Mouse (Mus musculus) G1E (cell line): ENCODE results near the gene Cd7. TPM values are rescaled to one million over a fixed set of nuclear protein-coding genes. Genes with fewer than 3 reads are reported as not detected.

Source experiments
- ATAC-seq: 2 replicates; pipeline ENCODE4 v1.8.0; 2016; ENCODE audit warnings: mild to moderate bottlenecking; ENCODE audit not compliant: insufficient number of reproducible peaks, poor library complexity, low FRiP score, severe bottlenecking; ENCODE audit errors: extremely low read depth
- DNase-seq: peaks from one replicate; pipeline ENCODE4 v3.0.0; 2012; ENCODE audit warnings: low spot score
- H3K27me3 ChIP-seq: 2 replicates; pipeline ENCODE4 v1.6.1; 2012; ENCODE audit warnings: mild to moderate bottlenecking, low read length, inconsistent platforms; ENCODE audit not compliant: insufficient read depth
- H3K36me3 ChIP-seq: replicated peaks from 2 replicates; pipeline ENCODE3; 2012; ENCODE audit warnings: mild to moderate bottlenecking, inconsistent platforms
- H3K4me1 ChIP-seq: 2 replicates; pipeline ENCODE4 v1.6.1; 2012; ENCODE audit warnings: low read depth, low read length, inconsistent platforms, mixed read lengths; ENCODE audit not compliant: insufficient read depth
- H3K4me3 ChIP-seq: 2 replicates; pipeline ENCODE4 v1.5.1; 2012; ENCODE audit warnings: low read depth, mild to moderate bottlenecking, inconsistent platforms, low read length, moderate library complexity, mixed read lengths
- H3K9me3 ChIP-seq: replicated peaks from 2 replicates; pipeline ENCODE4 v1.6.1; 2012; ENCODE audit warnings: inconsistent platforms
- CTCF ChIP-seq: IDR thresholded peaks from 2 replicates; pipeline ENCODE4 v1.5.1; 2012; ENCODE audit warnings: low read depth, low read length, inconsistent platforms, mixed read lengths
- GATA1 ChIP-seq: IDR thresholded peaks from 2 replicates; pipeline ENCODE4 v1.6.1; 2012; ENCODE audit warnings: borderline replicate concordance, low read length, inconsistent platforms, mixed read lengths
- GATA2 ChIP-seq: IDR thresholded peaks from 2 replicates; pipeline ENCODE4 v1.6.1; 2012; ENCODE audit warnings: low read depth, low read length, inconsistent platforms, borderline replicate concordance
- POLR2AphosphoS5 ChIP-seq: IDR thresholded peaks from 2 replicates; pipeline ENCODE4 v1.6.1; 2012; ENCODE audit warnings: low read depth, low read length, inconsistent platforms; ENCODE audit not compliant: insufficient replicate concordance
- TAL1 ChIP-seq: conservative IDR thresholded peaks from 2 replicates; pipeline ENCODE4 v1.6.1; 2012; ENCODE audit warnings: low read depth, low read length, inconsistent platforms, mixed read lengths
- polyA plus RNA-seq: library from polyadenylated mRNA; stranded (reverse); fragments of >175 nt; gene quantifications from 2 replicates; pipeline ENCODE4 v1.2.3, GENCODE M21; 2012
- total RNA-seq, 2 experiments: library from RNA; stranded (forward) in 1 of 2; stranded (reverse) in 1 of 2; fragments of 200-1000 nt in 1 of 2; fragments of >200 nt in 1 of 2; fragmentation: Nextera tagmentation in 1 of 2; gene quantifications; 2 replicates each; pipeline ENCODE4 v1.2.3; 2014 to 2017

Gene Cd7
- total and polyA plus RNA-seq, 3 experiments, result not detected

GRCm38 (mm10) chr11:120991791-120992190, 47.4 kb downstream of the Cd7 start:
- TF ChIP-seq GATA1, result no peak
- TF ChIP-seq TAL1, result no peak
- no peak for TF ChIP-seq POLR2AphosphoS5
- TF ChIP-seq CTCF, result no peak
- no peak for TF ChIP-seq GATA2
- no peak for ATAC-seq
- Histone ChIP-seq H3K4me1 (peaks cover 62% of the 10 kb centered on the region), H3K27me3 (no peaks in the 10 kb centered on the region), H3K36me3 (peaks cover 74% of the 10 kb centered on the region), H3K9me3 (no peaks in the 10 kb centered on the region), H3K4me3 (peak overlapping the region; percentile 93)
- DNase-seq, result no peak

- TF ChIP-seq POLR2AphosphoS5 (no peak), CTCF (no peak), TAL1 (no peak), GATA1 (no peak), GATA2 (no peak)
- peaks cover 68% of the 10 kb centered on the region for H3K4me1 ChIP-seq
- ATAC-seq, result peak; percentile 71
Measured at GRCm38 (mm10) chr11:120990951-120991526, 48.2 kb downstream of the Cd7 start, which contains the start of gene Csnk1d. Csnk1d (minus strand) TSS chr11:120991330.

GRCm38 (mm10) chr11:120990126-120990781, 49.0 kb downstream of the Cd7 start:
- Histone ChIP-seq H3K9me3 (no peaks in the 10 kb centered on the region), H3K36me3 (peaks cover 77% of the 10 kb centered on the region), H3K4me1 (peaks cover 73% of the 10 kb centered on the region), H3K4me3 (peak overlapping the region; percentile 93), H3K27me3 (no peaks in the 10 kb centered on the region)
- ATAC-seq (no peak; the same call in 1 of the 2 replicates), DNase-seq (peak; percentile 66)
- TF ChIP-seq GATA2 (no peak), TAL1 (no peak), CTCF (no peak), POLR2AphosphoS5 (no peak), GATA1 (no peak)

More at GRCm38 (mm10) chr11:120990951-120991526, 48.2 kb downstream of the Cd7 start, which contains the start of gene Csnk1d:
- Histone ChIP-seq H3K9me3 (no peaks in the 10 kb centered on the region), H3K27me3 (no peaks in the 10 kb centered on the region), H3K36me3 (peaks cover 75% of the 10 kb centered on the region), H3K4me3 (peak within 1 kb of the TSS; percentile 93)
- peak; percentile 81 for DNase-seq

GRCm38 (mm10) chr11:120989523-120989922, 49.7 kb downstream of the Cd7 start:
- no peak for ATAC-seq
- peak overlapping the region; percentile 93 for H3K4me3 ChIP-seq
- no peaks in the 10 kb centered on the region for H3K9me3 ChIP-seq
- TF ChIP-seq POLR2AphosphoS5 (no peak), CTCF (no peak), TAL1 (no peak), GATA2 (no peak), GATA1 (no peak)
- H3K27me3 ChIP-seq, result no peaks in the 10 kb centered on the region
- peak; percentile 19 for DNase-seq
- H3K4me1 ChIP-seq, result peaks cover 79% of the 10 kb centered on the region
- H3K36me3 ChIP-seq, result peaks cover 78% of the 10 kb centered on the region

- Histone ChIP-seq H3K36me3 (peaks cover 81% of the 10 kb centered on the region), H3K27me3 (no peaks in the 10 kb centered on the region), H3K4me1 (peaks cover 85% of the 10 kb centered on the region), H3K4me3 (peak overlapping the region; percentile 24; the same call in 1 of the 2 replicates), H3K9me3 (no peaks in the 10 kb centered on the region)
- ATAC-seq (no peak), DNase-seq (no peak)
- TF ChIP-seq GATA1 (no peak), TAL1 (no peak)
Measured at GRCm38 (mm10) chr11:120988410-120988809, 50.8 kb downstream of the Cd7 start.

- Histone ChIP-seq H3K36me3 (peaks cover 81% of the 10 kb centered on the region), H3K4me3 (no peak overlapping the region), H3K4me1 (peaks cover 85% of the 10 kb centered on the region), H3K9me3 (no peaks in the 10 kb centered on the region), H3K27me3 (no peaks in the 10 kb centered on the region)
- no peak for DNase-seq
- ATAC-seq, result no peak
- TF ChIP-seq CTCF (no peak), POLR2AphosphoS5 (no peak), TAL1 (no peak), GATA2 (no peak), GATA1 (no peak)
Measured at GRCm38 (mm10) chr11:120987608-120988007, 51.6 kb downstream of the Cd7 start.

Other genes with a start within 250 kb of the Cd7 start
- 63.3 and 67.4 TPM in 2 replicates for gene Dus1l, start 243.0 kb downstream of the Cd7 start, total RNA-seq (2014; fragmentation: Nextera tagmentation)
- gene Dus1l, start 243.0 kb downstream of the Cd7 start, total RNA-seq (2017), result 49.2 and 54.7 TPM in 2 replicates
- 142 and 166 TPM in 2 replicates for gene Dus1l, start 243.0 kb downstream of the Cd7 start, polyA plus RNA-seq
- gene Fasn, start 214.9 kb downstream of the Cd7 start, total RNA-seq (2014; fragmentation: Nextera tagmentation), result 88.2 and 116 TPM in 2 replicates
- gene Fasn, start 214.9 kb downstream of the Cd7 start, total RNA-seq (2017), result 66.6 and 69.3 TPM in 2 replicates
- 425 and 529 TPM in 2 replicates for gene Fasn, start 214.9 kb downstream of the Cd7 start, polyA plus RNA-seq
- gene Ccdc57, start 106.5 kb downstream of the Cd7 start, total RNA-seq (2014; fragmentation: Nextera tagmentation), result 4.2 and 7.0 TPM in 2 replicates
- 2.5 and 2.6 TPM in 2 replicates for gene Ccdc57, start 106.5 kb downstream of the Cd7 start, total RNA-seq (2017)
- 2.6 and 2.8 TPM in 2 replicates for gene Ccdc57, start 106.5 kb downstream of the Cd7 start, polyA plus RNA-seq
- 4.3 TPM in 1 of 2 replicates, not detected in the other for gene Slc16a3, start 90.9 kb downstream of the Cd7 start, total RNA-seq (2014; fragmentation: Nextera tagmentation)
- gene Slc16a3, start 90.9 kb downstream of the Cd7 start, total RNA-seq (2017), result 10.0 and 15.5 TPM in 2 replicates
- 13.1 and 17.4 TPM in 2 replicates for gene Slc16a3, start 90.9 kb downstream of the Cd7 start, polyA plus RNA-seq
- gene Csnk1d, start 48.1 kb downstream of the Cd7 start, total RNA-seq (2014; fragmentation: Nextera tagmentation), result 116 and 146 TPM in 2 replicates
- 61.2 and 73.6 TPM in 2 replicates for gene Csnk1d, start 48.1 kb downstream of the Cd7 start, total RNA-seq (2017)
- gene Csnk1d, start 48.1 kb downstream of the Cd7 start, polyA plus RNA-seq, result 195 and 227 TPM in 2 replicates
- not detected in 2 replicates for gene Sectm1b, start 24.2 kb upstream of the Cd7 start, total RNA-seq (2014; fragmentation: Nextera tagmentation)
- gene Sectm1b, start 24.2 kb upstream of the Cd7 start, total RNA-seq (2017), result 0.16 and 0.23 TPM in 2 replicates
- not detected in 2 replicates for gene Sectm1b, start 24.2 kb upstream of the Cd7 start, polyA plus RNA-seq
- not detected in 2 replicates for gene Sectm1a, start 41.8 kb upstream of the Cd7 start, total RNA-seq (2014; fragmentation: Nextera tagmentation)
- gene Sectm1a, start 41.8 kb upstream of the Cd7 start, total RNA-seq (2017), result 0.38 TPM in 1 of 2 replicates, not detected in the other
- gene Sectm1a, start 41.8 kb upstream of the Cd7 start, polyA plus RNA-seq, result not detected in 2 replicates
- gene Tex19.2, start 79.3 kb upstream of the Cd7 start, total RNA-seq (2014; fragmentation: Nextera tagmentation), result 6.8 and 7.4 TPM in 2 replicates
- 8.0 and 10.8 TPM in 2 replicates for gene Tex19.2, start 79.3 kb upstream of the Cd7 start, total RNA-seq (2017)
- gene Tex19.2, start 79.3 kb upstream of the Cd7 start, polyA plus RNA-seq, result 13.2 and 17.1 TPM in 2 replicates
- gene Tex19.1, start 106.7 kb upstream of the Cd7 start, total RNA-seq (2014; fragmentation: Nextera tagmentation), result not detected in 2 replicates
- not detected in 2 replicates for gene Tex19.1, start 106.7 kb upstream of the Cd7 start, total RNA-seq (2017)
- not detected in 2 replicates for gene Tex19.1, start 106.7 kb upstream of the Cd7 start, polyA plus RNA-seq
- gene Uts2r, start 120.9 kb upstream of the Cd7 start, total RNA-seq (2014; fragmentation: Nextera tagmentation), result not detected in 2 replicates
- gene Uts2r, start 120.9 kb upstream of the Cd7 start, total RNA-seq (2017), result 0.05 TPM in 1 of 2 replicates, not detected in the other
- gene Uts2r, start 120.9 kb upstream of the Cd7 start, polyA plus RNA-seq, result not detected in 2 replicates
- gene Hexdc, start 165.0 kb upstream of the Cd7 start, total RNA-seq (2014; fragmentation: Nextera tagmentation), result 3.8 and 7.2 TPM in 2 replicates
- gene Hexdc, start 165.0 kb upstream of the Cd7 start, total RNA-seq (2017), result 7.3 and 8.6 TPM in 2 replicates
- 3.6 and 4.9 TPM in 2 replicates for gene Hexdc, start 165.0 kb upstream of the Cd7 start, polyA plus RNA-seq
- 6.4 and 7.7 TPM in 2 replicates for gene Ogfod3, start 165.3 kb upstream of the Cd7 start, total RNA-seq (2014; fragmentation: Nextera tagmentation)
- gene Ogfod3, start 165.3 kb upstream of the Cd7 start, total RNA-seq (2017), result 4.2 and 4.5 TPM in 2 replicates
- gene Ogfod3, start 165.3 kb upstream of the Cd7 start, polyA plus RNA-seq, result 5.5 and 6.7 TPM in 2 replicates
- gene Cybc1, start 189.9 kb upstream of the Cd7 start, total RNA-seq (2014; fragmentation: Nextera tagmentation), result 13.3 and 23.2 TPM in 2 replicates
- gene Cybc1, start 189.9 kb upstream of the Cd7 start, total RNA-seq (2017), result 38.5 and 41.5 TPM in 2 replicates
- 13.3 and 19.6 TPM in 2 replicates for gene Cybc1, start 189.9 kb upstream of the Cd7 start, polyA plus RNA-seq
- gene Narf, start 197.8 kb upstream of the Cd7 start, total RNA-seq (2014; fragmentation: Nextera tagmentation), result 57.4 and 72.5 TPM in 2 replicates
- gene Narf, start 197.8 kb upstream of the Cd7 start, total RNA-seq (2017), result 60.7 and 61.2 TPM in 2 replicates
- 3.3 and 5.5 TPM in 2 replicates for gene Narf, start 197.8 kb upstream of the Cd7 start, polyA plus RNA-seq
- gene Foxk2, start 220.6 kb upstream of the Cd7 start, total RNA-seq (2014; fragmentation: Nextera tagmentation), result 45.8 and 46.4 TPM in 2 replicates
- gene Foxk2, start 220.6 kb upstream of the Cd7 start, total RNA-seq (2017), result 25.3 and 28.6 TPM in 2 replicates
- 37.8 and 40.1 TPM in 2 replicates for gene Foxk2, start 220.6 kb upstream of the Cd7 start, polyA plus RNA-seq